Mouse (Mus musculus) splenic B cell, adult 2 months (primary cell): ENCODE measurements around the gene Olfr304.
"Not testable (repeated sequence)": the region's sequence is repeated elsewhere in the genome, so short reads cannot be mapped to it uniquely, and the experiment has no call there.

Source experiments
- DNase-seq: peaks from one replicate; pipeline ENCODE4 v3.0.0-alpha.2; 2011; ENCODE audit warnings: low read depth, low spot score
- H3K27me3 ChIP-seq: 2 replicates; pipeline ENCODE4 v1.6.1; 2012; ENCODE audit warnings: mild to moderate bottlenecking, low read length, moderate library complexity, mixed read lengths; ENCODE audit not compliant: control insufficient read depth, poor library complexity, insufficient read depth, severe bottlenecking
- H3K36me3 ChIP-seq: 2 replicates; pipeline ENCODE4 v1.6.1; 2012; ENCODE audit warnings: mild to moderate bottlenecking, low read length, moderate library complexity, mixed read lengths; ENCODE audit not compliant: control insufficient read depth, poor library complexity, insufficient read depth, severe bottlenecking

Olfr304 gene

GRCm38 (mm10) chr7:86386558-86386957, at the start of gene Olfr304:
Gene Olfr304, minus strand, starts transcription at chr7:86386658.
- H3K36me3 ChIP-seq: no peaks in the 10 kb centered on the region
- no peak for DNase-seq
- H3K27me3 ChIP-seq: no peaks in the 10 kb centered on the region

GRCm38 (mm10) chr7:86403546-86403945, 17.1 kb upstream of the Olfr304 start, which contains the start of gene Olfr301:
Gene Olfr301, plus strand, starts transcription at chr7:86403846.
- Histone ChIP-seq H3K27me3 (no peaks in the 10 kb centered on the region), H3K36me3 (no peaks in the 10 kb centered on the region)
- DNase-seq: no peak

GRCm38 (mm10) chr7:86397689-86398088, 11.2 kb upstream of the Olfr304 start, which contains the start of gene Olfr303:
Gene Olfr303, minus strand, starts transcription at chr7:86397789.
- Histone ChIP-seq H3K36me3 (no peaks in the 10 kb centered on the region), H3K27me3 (no peaks in the 10 kb centered on the region)
- DNase-seq: no peak

GRCm38 (mm10) chr7:86385769-86386168, 689 bp downstream of the Olfr304 start:
- no peak for DNase-seq
- Histone ChIP-seq H3K36me3 (no peaks in the 10 kb centered on the region), H3K27me3 (no peaks in the 10 kb centered on the region)

GRCm38 (mm10) chr7:86366828-86367227, 19.6 kb downstream of the Olfr304 start, which contains the start of gene Olfr305:
Gene Olfr305, minus strand, starts transcription at chr7:86366928.
- no peak for DNase-seq
- no peaks in the 10 kb centered on the region for H3K36me3 ChIP-seq
- no peaks in the 10 kb centered on the region for H3K27me3 ChIP-seq

GRCm38 (mm10) chr7:86346296-86346695, 40.2 kb downstream of the Olfr304 start:
- H3K36me3 ChIP-seq, DNase-seq, H3K27me3 ChIP-seq: not testable (repeated sequence)

GRCm38 (mm10) chr7:86344253-86344652, 42.2 kb downstream of the Olfr304 start:
- H3K27me3 ChIP-seq: no peaks in the 10 kb centered on the region
- H3K36me3 ChIP-seq: no peaks in the 10 kb centered on the region
- no peak for DNase-seq

- H3K36me3 ChIP-seq: no peaks in the 10 kb centered on the region
- no peak for DNase-seq
Measured at GRCm38 (mm10) chr7:86342881-86343565, 43.4 kb downstream of the Olfr304 start.

GRCm38 (mm10) chr7:86337486-86337885, 49.0 kb downstream of the Olfr304 start, which contains the start of gene Olfr307:
Gene Olfr307, minus strand, starts transcription at chr7:86337586.
- H3K27me3 ChIP-seq: no peaks in the 10 kb centered on the region
- H3K36me3 ChIP-seq: no peaks in the 10 kb centered on the region
- no peak for DNase-seq

More at GRCm38 (mm10) chr7:86342881-86343565, 43.4 kb downstream of the Olfr304 start:
- no peaks in the 10 kb centered on the region for H3K27me3 ChIP-seq
